Mouse (Mus musculus): ENCODE measurements around the gene Drg2. TPM values are rescaled to one million over a fixed set of nuclear protein-coding genes. Genes with fewer than 3 reads are reported as not detected.
A peak's percentile ranks its signal among the peaks of the same experiment; 100 is the strongest.

Gene Drg2
- polyA plus RNA-seq, 1 experiment from 2014 or later: 127 TPM

- no peak overlapping the region for H3K9ac ChIP-seq (replicated peaks; ENCODE audit: low read length)
- H3K9me3 ChIP-seq (ENCODE audit: low read length): no peaks in the 10 kb centered on the region
- peaks cover 13% of the 10 kb centered on the region for H3K27me3 ChIP-seq (ENCODE audit: insufficient read depth, low read length)
- H3K36me3 ChIP-seq (ENCODE audit: insufficient read depth, low read length): no peaks in the 10 kb centered on the region
- H3K4me1 ChIP-seq (ENCODE audit: insufficient read depth, low read length): peaks cover 15% of the 10 kb centered on the region
- H3K4me3 ChIP-seq (ENCODE audit: low read length): no peak overlapping the region
- ATAC-seq (ENCODE audit: low FRiP score, low TSS enrichment): no peak
- H3K27ac ChIP-seq (ENCODE audit: low read length): no peak overlapping the region
- WGBS: 86% methylated on average over 13 of the region's 13 CpGs
- H3K4me2 ChIP-seq (replicated peaks; ENCODE audit: low read depth, low read length): no peak overlapping the region
Observed at GRCm38 (mm10) chr11:60507281-60507680, 52.9 kb downstream of the Drg2 start.

GRCm38 (mm10) chr11:60508950-60509349, 54.6 kb downstream of the Drg2 start:
- WGBS: 4% methylated on average over 11 of the region's 11 CpGs
- Histone ChIP-seq H3K27ac (ENCODE audit: low read length) (no peak overlapping the region), H3K9ac (replicated peaks; ENCODE audit: low read length) (peak overlapping the region; percentile 60), H3K4me2 (replicated peaks; ENCODE audit: low read depth, low read length) (peak overlapping the region; percentile 79), H3K27me3 (ENCODE audit: insufficient read depth, low read length) (peaks cover 13% of the 10 kb centered on the region), H3K36me3 (ENCODE audit: insufficient read depth, low read length) (no peaks in the 10 kb centered on the region), H3K9me3 (ENCODE audit: low read length) (no peaks in the 10 kb centered on the region), H3K4me1 (ENCODE audit: insufficient read depth, low read length) (peaks cover 10% of the 10 kb centered on the region; the same call in 1 of the 2 replicates), H3K4me3 (ENCODE audit: low read length) (peak overlapping the region; percentile 46)
- ATAC-seq (ENCODE audit: low FRiP score, low TSS enrichment): no peak; the same call in 1 of the 2 replicates

DNA sequence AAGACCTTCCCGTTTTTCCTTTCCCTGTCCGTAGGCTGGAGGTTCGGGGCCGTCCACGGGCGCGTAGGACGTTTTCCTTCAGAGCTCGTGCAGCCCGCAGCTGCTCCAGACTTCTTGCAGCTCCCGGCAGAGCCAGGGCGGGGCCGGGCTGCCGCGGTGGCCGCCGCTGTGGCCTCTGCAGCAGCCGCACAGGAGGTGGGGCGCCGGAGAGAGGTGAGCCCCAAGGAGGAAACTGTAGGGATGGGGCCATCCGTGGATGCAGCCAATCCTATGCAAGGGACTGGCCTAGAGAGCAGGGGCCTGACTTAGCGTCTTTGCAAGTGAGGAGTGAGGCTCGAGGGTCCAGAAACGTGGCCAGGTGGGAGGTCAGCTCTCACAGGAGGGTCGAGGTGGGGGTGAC, 55.1 kb downstream of the Drg2 start:
- Histone ChIP-seq H3K4me1 (ENCODE audit: insufficient read depth, low read length) (peaks cover 10% of the 10 kb centered on the region; the same call in 1 of the 2 replicates), H3K4me3 (ENCODE audit: low read length) (peak overlapping the region; percentile 46), H3K27ac (ENCODE audit: low read length) (no peak overlapping the region), H3K27me3 (ENCODE audit: insufficient read depth, low read length) (peaks cover 13% of the 10 kb centered on the region), H3K36me3 (ENCODE audit: insufficient read depth, low read length) (no peaks in the 10 kb centered on the region), H3K9ac (replicated peaks; ENCODE audit: low read length) (peak overlapping the region; percentile 60), H3K9me3 (ENCODE audit: low read length) (no peaks in the 10 kb centered on the region), H3K4me2 (replicated peaks; ENCODE audit: low read depth, low read length) (peak overlapping the region; percentile 79)
- ATAC-seq (ENCODE audit: low FRiP score, low TSS enrichment): peak; percentile 63
- under 1% methylated on average over 25 of the region's 25 CpGs for WGBS

GRCm38 (mm10) chr11:60511893-60512292, 57.5 kb downstream of the Drg2 start:
- Histone ChIP-seq H3K4me1 (ENCODE audit: insufficient read depth, low read length) (peaks cover 10% of the 10 kb centered on the region; the same call in 1 of the 2 replicates), H3K27me3 (ENCODE audit: insufficient read depth, low read length) (peaks cover 13% of the 10 kb centered on the region), H3K27ac (ENCODE audit: low read length) (no peak overlapping the region), H3K9me3 (ENCODE audit: low read length) (no peaks in the 10 kb centered on the region), H3K9ac (replicated peaks; ENCODE audit: low read length) (no peak overlapping the region), H3K4me2 (replicated peaks; ENCODE audit: low read depth, low read length) (no peak overlapping the region), H3K4me3 (ENCODE audit: low read length) (no peak overlapping the region), H3K36me3 (ENCODE audit: insufficient read depth, low read length) (no peaks in the 10 kb centered on the region)
- 68% methylated on average over 1 of the region's 1 CpGs for WGBS
- ATAC-seq (ENCODE audit: low FRiP score, low TSS enrichment): no peak

DNA sequence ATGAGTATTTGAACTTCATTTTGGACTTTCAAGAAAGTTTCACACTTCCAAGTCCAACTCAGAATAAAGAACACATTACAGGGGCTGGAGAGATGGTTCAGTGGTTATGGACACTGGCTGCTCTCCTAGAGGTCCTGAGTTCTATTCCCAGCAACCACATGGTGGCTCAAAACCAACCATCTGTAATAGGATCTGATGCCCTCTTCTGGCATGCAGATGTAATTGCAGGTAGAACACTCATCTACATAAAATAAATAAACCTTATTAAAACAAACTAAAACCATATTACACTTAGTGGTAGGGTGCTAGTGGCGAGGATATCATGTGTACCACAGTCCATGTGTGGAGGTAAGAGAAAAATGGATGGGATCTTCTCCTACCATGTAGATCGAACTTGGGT, 58.1 kb downstream of the Drg2 start:
- H3K36me3 ChIP-seq (ENCODE audit: insufficient read depth, low read length): no peaks in the 10 kb centered on the region
- WGBS: 75% methylated on average over 2 of the region's 2 CpGs

DNA sequence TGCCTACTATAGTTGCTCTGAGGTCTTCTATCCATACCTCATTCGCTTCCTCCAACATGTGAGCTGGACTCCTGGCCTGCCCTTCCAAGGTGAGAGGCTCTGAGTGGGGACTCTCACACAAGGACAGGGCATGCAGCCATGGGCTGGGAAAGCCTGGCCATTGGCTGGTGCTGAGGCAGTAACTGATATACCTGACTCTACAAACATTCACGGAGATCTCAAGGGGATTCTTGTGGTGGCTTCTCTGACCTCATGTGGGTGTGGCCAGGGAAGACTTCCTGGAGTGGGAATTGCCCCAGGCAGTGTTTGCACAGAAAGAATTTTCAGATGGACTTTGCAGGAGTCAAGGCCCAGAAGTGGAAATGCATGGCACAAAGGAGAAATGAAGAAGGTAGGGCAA, 60.5 kb downstream of the Drg2 start:
- Histone ChIP-seq H3K4me1 (ENCODE audit: insufficient read depth, low read length) (no peaks in the 10 kb centered on the region), H3K27me3 (ENCODE audit: insufficient read depth, low read length) (peaks cover 10% of the 10 kb centered on the region; the same call in 1 of the 2 replicates), H3K9ac (replicated peaks; ENCODE audit: low read length) (no peak overlapping the region), H3K4me3 (ENCODE audit: low read length) (no peak overlapping the region), H3K27ac (ENCODE audit: low read length) (no peak overlapping the region), H3K4me2 (replicated peaks; ENCODE audit: low read depth, low read length) (no peak overlapping the region), H3K9me3 (ENCODE audit: low read length) (no peaks in the 10 kb centered on the region), H3K36me3 (ENCODE audit: insufficient read depth, low read length) (no peaks in the 10 kb centered on the region)
- no peak for ATAC-seq (ENCODE audit: low FRiP score, low TSS enrichment)
- 46% methylated on average over 2 of the region's 2 CpGs for WGBS

More for the DNA sequence above, 58.1 kb downstream of the Drg2 start:
- ATAC-seq (ENCODE audit: low FRiP score, low TSS enrichment): no peak
- H3K4me2 ChIP-seq (replicated peaks; ENCODE audit: low read depth, low read length): no peak overlapping the region
- H3K9ac ChIP-seq (replicated peaks; ENCODE audit: low read length): no peak overlapping the region
- no peaks in the 10 kb centered on the region for H3K9me3 ChIP-seq (ENCODE audit: low read length)
- H3K27ac ChIP-seq (ENCODE audit: low read length): no peak overlapping the region
- H3K4me1 ChIP-seq (ENCODE audit: insufficient read depth, low read length): peaks cover 10% of the 10 kb centered on the region; the same call in 1 of the 2 replicates
- peaks cover 13% of the 10 kb centered on the region for H3K27me3 ChIP-seq (ENCODE audit: insufficient read depth, low read length)
- H3K4me3 ChIP-seq (ENCODE audit: low read length): no peak overlapping the region

- 77% methylated on average over 4 of the region's 4 CpGs for WGBS
Observed at GRCm38 (mm10) chr11:60518305-60518704, 63.9 kb downstream of the Drg2 start.

More at GRCm38 (mm10) chr11:60518305-60518704, 63.9 kb downstream of the Drg2 start:
- ATAC-seq (ENCODE audit: low FRiP score, low TSS enrichment): no peak
- no peak overlapping the region for H3K9ac ChIP-seq (replicated peaks; ENCODE audit: low read length)
- no peaks in the 10 kb centered on the region for H3K9me3 ChIP-seq (ENCODE audit: low read length)
- H3K36me3 ChIP-seq (ENCODE audit: insufficient read depth, low read length): no peaks in the 10 kb centered on the region
- H3K4me1 ChIP-seq (ENCODE audit: insufficient read depth, low read length): no peaks in the 10 kb centered on the region
- no peak overlapping the region for H3K27ac ChIP-seq (ENCODE audit: low read length)
- no peaks in the 10 kb centered on the region for H3K27me3 ChIP-seq (ENCODE audit: insufficient read depth, low read length)
- H3K4me2 ChIP-seq (replicated peaks; ENCODE audit: low read depth, low read length): no peak overlapping the region
- H3K4me3 ChIP-seq (ENCODE audit: low read length): no peak overlapping the region

Other genes with a start within 250 kb of the Drg2 start
- 51.3 and 62.2 TPM in 2 replicates for gene Srebf1, start 232.0 kb upstream of the Drg2 start, polyA plus RNA-seq (2015; fragmentation: Nextera tagmentation; extraction: Ambion mirVana)
- 36.3 and 41.7 TPM in 2 replicates for gene Tom1l2, start 101.7 kb upstream of the Drg2 start, polyA plus RNA-seq (2015; fragmentation: Nextera tagmentation; extraction: Ambion mirVana)
- gene Drc3, start 101.3 kb upstream of the Drg2 start, polyA plus RNA-seq (2015; fragmentation: Nextera tagmentation; extraction: Ambion mirVana): 2.1 and 2.8 TPM in 2 replicates
- 26.5 and 26.6 TPM in 2 replicates for gene Gid4, start 37.4 kb upstream of the Drg2 start, polyA plus RNA-seq (2015; fragmentation: Nextera tagmentation; extraction: Ambion mirVana)
- gene Atpaf2, start 36.1 kb upstream of the Drg2 start, polyA plus RNA-seq (2015; fragmentation: Nextera tagmentation; extraction: Ambion mirVana): 61.4 and 62.1 TPM in 2 replicates
- gene Myo15, start 14.7 kb downstream of the Drg2 start, polyA plus RNA-seq (2015; fragmentation: Nextera tagmentation; extraction: Ambion mirVana): 0.24 and 0.35 TPM in 2 replicates
- gene Alkbh5, start 81.8 kb downstream of the Drg2 start, polyA plus RNA-seq (2015; fragmentation: Nextera tagmentation; extraction: Ambion mirVana): 34.5 and 34.8 TPM in 2 replicates
- gene Llgl1, start 245.1 kb downstream of the Drg2 start, polyA plus RNA-seq (2015; fragmentation: Nextera tagmentation; extraction: Ambion mirVana): 61.7 and 63.6 TPM in 2 replicates